Comparison of ENCODE assay signal across 20 mouse cellular contexts in the genomic region with DNA sequence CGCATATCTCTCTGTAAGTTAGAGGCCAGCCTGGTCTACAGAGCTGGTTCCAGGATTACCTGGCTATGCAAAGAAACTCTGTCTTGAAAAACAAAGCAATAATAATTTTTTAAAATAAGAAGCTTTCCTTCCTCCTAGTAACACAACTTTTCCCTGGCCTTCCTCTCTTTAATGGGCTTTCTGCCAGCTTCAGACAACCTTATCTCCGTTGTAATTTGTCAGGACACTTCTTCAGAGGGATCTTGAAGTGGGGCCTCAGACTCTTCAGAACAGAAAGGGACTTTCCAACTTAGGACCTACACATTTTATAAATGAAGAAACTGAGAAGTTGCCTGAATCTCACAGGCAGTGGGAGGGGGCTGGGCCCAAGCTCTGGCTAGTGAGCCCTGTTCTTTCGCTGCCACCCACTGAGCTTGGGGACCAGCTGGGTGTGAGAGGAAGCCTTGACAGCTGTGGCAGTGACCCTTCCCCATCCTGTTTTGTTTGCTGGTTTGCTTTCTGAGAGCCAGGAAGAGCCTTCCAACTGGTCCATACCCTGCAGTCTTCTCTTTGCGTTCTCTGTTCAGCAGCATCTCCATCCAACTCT. TPM values are rescaled to one million over a fixed set of nuclear protein-coding genes. Genes with fewer than 3 reads are reported as not detected.
"Had no signal": no experiment of that assay in that cellular context is flagged by ENCODE, and none has a peak within 500 bp of the region (broad histone marks: within the 10 kb centered on the region; RNA-seq: fewer than 3 reads in every experiment).

No protein-coding gene starts in this region.

- H3K9ac ChIP-seq: midbrain, embryonic 12.5 days; neural tube, embryonic 13.5 days; neural tube, embryonic 15.5 days had no signal

- H3K4me3 ChIP-seq: midbrain, embryonic 10.5 days; midbrain, embryonic 12.5 days; myocyte; neural tube, embryonic 13.5 days; neural tube, embryonic 15.5 days had no signal

- DNase-seq: lung, adult 2 months; lung, postnatal 14 days; lung, postnatal 36 days; midbrain, embryonic 14.5 days; retina, postnatal 1 day; right cerebral cortex, adult 18-20 months; right cerebral cortex, postnatal 25 days; right cerebral cortex, postnatal 4 days; spleen, adult 18-20 months; thymus, adult 18-20 months; thymus, postnatal 14 days; thymus, postnatal 36 days had no signal

- H3K27ac ChIP-seq: midbrain, embryonic 10.5 days; midbrain, embryonic 12.5 days; neural tube, embryonic 13.5 days; neural tube, embryonic 15.5 days had no signal

- H3K27me3 ChIP-seq: neural tube, embryonic 13.5 days; neural tube, embryonic 15.5 days had no signal

- H3K9me3 ChIP-seq: midbrain, embryonic 10.5 days; midbrain, embryonic 12.5 days; neural tube, embryonic 13.5 days; neural tube, embryonic 15.5 days had no signal

- H3K36me3 ChIP-seq: midbrain, embryonic 10.5 days; midbrain, embryonic 12.5 days; neural tube, embryonic 13.5 days; neural tube, embryonic 15.5 days had no signal

- H3K4me2 ChIP-seq: midbrain, embryonic 12.5 days; neural tube, embryonic 13.5 days; neural tube, embryonic 15.5 days had no signal

- H3K4me1 ChIP-seq: midbrain, embryonic 10.5 days; midbrain, embryonic 12.5 days; neural tube, embryonic 13.5 days; neural tube, embryonic 15.5 days had no signal

- ATAC-seq: lung, postnatal 0 days; midbrain, embryonic 16.5 days had no signal

RNA-seq across cellular contexts. Expression of a gene that starts 12.9 kb away (rescaled TPM):
- total RNA-seq: megakaryocyte-erythroid progenitor cell, adult 5-6 weeks had no signal
- polyA plus RNA-seq: midbrain, embryonic 14.5 days; myocyte; neural tube, embryonic 13.5 days had no signal

RNA-seq across cellular contexts. Expression of a gene that starts 44.0 kb away (rescaled TPM):
- polyA plus RNA-seq: lung, postnatal 0 days; midbrain, embryonic 10.5 days; midbrain, embryonic 12.5 days; midbrain, embryonic 16.5 days; neural tube, embryonic 13.5 days had no signal
